Mouse (Mus musculus) heart, postnatal 14 days (tissue): ENCODE results near the gene Tmc5. TPM values are rescaled to one million over a fixed set of nuclear protein-coding genes. Genes with fewer than 3 reads are reported as not detected.

Source experiments
- DNase-seq, 2 experiments: peaks; one replicate each; pipeline ENCODE4 v3.0.0; 2021 to 2022
- intact Hi-C: fragments of 180-260 bp; cut with DNase I; formaldehyde crosslinking; loops from one replicate; pipeline ENCODE4 v1.15.1; 2025
- total RNA-seq, 2 experiments: library from RNA; stranded (reverse); gene quantifications; 2 replicates each; pipeline ENCODE4 v1.2.3; 2021

Tmc5 gene
- total RNA-seq, 2 experiments from 2014 or later, result 0.80 to 0.81 TPM

DNA sequence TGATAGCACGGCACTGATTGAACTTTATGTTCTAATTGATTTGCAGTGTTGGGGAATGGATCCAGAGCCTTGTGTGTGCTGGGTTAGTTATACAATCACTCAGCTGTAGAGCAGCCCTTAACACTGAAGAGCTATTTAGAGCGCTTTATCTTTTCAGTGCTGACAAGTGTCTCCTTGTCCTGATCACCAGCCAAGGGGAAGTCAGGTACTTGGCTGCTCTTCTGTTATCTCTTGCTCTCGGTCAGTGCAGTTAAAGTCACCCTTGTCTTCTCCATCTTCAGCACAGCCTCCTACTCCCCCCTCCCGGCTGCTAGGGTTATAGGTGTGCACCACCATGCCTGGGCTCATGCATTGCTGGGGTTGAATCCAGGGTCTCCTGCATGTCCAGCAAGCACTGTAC, 79.7 kb downstream of the Tmc5 start:
- intact Hi-C loops, result no loop called here
- peak in 1 of 2 experiments; percentile 39 for DNase-seq

DNA sequence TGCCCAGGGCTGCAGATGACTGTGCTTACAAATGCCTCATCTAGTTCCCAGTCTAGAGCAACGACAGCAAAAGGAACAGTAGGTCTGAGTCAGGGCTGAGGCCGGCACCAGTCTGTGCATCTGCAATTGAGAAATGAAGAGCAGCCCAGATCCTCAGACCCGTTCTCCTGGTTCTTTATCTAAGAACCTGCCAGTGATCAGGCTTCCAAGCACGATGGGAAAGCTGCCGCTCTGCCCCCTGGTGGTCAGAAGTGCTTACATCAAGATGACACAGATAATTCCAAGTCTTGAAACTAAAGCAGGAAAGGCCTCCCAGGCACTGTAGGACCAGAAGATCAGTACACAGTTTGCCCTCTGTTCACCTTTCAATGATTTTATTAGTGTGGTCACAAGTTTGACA, 91.1 kb downstream of the Tmc5 start:
- intact Hi-C loops, result loop anchor here (1.0 to 5.0 kb wide), 3 partner anchors 93 to 381 kb away; partner anchors contain the start of gene Syt17
- peak; percentile 68 to 81 for DNase-seq

DNA sequence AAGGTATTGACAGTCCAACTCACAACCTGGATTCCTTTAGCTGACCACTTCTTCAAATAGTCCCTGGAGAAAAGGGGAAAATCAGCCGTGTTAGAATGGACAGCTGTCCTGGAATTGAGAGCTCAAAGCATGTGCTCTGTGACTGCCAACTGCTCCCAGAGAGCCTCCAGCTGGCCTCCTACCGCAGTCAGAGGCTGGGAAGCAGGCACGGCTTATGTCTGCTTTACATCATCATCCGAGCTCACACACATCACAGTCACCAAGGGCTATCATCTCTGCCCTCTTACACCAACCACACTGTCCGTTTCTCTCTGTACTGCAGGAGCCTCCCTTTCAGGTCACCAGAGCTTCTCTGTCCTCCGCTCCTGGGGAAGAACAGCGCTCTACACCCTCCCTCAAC, 92.0 kb downstream of the Tmc5 start:
- intact Hi-C loops, result loop anchor here (5.0 kb wide), 2 partner anchors 242 to 382 kb away; partner anchors contain the start of gene Syt17
- DNase-seq, result no peak

DNA sequence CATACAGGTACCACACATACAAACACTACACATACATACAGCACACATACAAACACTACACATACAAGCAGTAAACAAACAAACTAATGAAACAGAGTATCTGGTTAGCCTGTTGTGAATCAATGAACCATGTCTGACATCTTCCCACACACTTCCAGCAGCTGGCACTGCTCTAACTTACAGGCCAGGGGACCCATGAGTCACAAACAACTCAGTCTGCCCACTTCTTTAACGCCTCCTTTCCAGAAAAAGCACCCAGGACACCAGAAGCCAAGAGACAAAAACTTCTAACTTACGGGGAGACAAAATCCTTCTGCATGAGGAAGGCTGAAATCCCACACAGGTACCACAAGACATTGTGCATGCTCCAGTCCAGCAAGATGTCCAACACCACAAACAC, 94.2 kb downstream of the Tmc5 start:
- intact Hi-C loops, result no loop called here
- DNase-seq, result no peak

DNA sequence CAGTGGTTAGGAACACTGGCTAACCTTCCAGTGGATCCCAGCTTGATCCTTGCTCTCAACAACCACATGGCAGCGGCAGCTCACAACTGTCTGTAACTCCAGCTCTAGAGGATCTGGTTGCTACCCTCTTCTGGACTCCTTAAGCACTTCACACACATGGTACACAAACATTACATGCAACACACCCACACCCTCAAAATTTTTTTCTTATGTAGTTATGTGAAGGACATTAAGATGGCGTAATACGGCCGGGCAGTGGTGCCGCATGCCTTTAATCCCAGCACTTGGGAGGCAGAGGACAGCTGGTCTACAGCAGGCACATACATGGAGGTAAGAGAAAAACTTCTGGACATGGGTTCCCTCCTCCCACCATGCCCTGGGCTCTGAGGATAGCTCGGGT, 99.0 kb downstream of the Tmc5 start:
- DNase-seq, result no peak
- intact Hi-C loops, result no loop called here

DNA sequence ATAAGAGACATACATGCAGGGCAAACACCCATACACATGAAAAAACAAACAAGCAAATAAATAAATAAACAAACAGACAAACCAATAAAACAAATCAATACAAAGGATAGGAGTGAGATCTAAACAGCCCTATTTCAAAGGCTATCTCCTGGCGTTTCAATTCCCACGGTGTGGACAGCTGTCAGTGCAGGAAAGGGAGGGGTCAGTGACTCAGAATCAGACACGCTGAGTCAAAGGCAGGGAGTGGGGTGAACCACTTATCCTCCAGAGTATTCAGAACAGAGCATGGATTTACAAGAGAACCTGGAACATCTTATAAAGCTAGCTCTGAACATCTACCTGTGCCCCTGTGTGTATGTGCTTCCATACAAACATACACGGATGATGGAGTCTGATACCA, 100.1 kb downstream of the Tmc5 start:
- intact Hi-C loops, result no loop called here
- no peak for DNase-seq

DNA sequence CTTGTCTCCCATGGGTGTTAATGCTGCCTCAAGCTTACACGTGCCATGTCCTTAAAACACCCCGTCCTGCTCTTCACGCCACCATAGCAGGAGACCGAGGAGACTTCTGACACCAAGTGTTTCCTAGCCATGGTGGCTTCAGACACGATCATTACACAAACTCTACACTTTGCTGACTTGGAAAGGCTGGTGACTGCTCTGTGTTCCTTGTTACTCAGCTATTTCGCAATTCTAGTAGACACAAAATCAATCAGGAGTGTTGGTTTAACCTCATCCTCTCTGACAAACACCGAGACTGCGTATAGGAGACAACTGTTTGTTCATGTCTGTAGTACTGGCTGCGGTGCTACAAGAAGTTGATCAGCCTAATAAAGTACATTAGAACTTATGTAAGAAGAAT, 101.8 kb downstream of the Tmc5 start:
- intact Hi-C loops, result no loop called here
- DNase-seq, result no peak

DNA sequence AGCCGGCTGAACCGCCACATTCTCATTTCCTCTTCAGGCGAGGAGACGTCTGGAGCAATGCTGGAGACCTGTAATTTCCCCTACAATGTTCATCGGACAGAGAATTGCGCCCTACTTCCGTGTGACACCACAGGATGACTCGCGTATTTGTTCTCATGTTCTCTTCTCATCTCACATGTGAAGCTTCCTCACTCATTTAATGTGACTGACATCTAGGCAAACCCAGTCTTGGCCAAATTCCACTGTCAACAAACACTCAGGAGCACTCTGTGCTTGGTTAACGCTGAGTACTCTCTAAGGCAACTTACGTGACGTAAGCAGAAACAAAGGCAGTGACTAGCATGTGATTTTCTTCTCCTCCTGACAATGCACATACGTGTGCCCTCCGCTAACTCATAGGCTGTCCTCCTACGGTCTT, 106.1 kb downstream of the Tmc5 start:
- intact Hi-C loops, result no loop called here
- DNase-seq, result no peak

DNA sequence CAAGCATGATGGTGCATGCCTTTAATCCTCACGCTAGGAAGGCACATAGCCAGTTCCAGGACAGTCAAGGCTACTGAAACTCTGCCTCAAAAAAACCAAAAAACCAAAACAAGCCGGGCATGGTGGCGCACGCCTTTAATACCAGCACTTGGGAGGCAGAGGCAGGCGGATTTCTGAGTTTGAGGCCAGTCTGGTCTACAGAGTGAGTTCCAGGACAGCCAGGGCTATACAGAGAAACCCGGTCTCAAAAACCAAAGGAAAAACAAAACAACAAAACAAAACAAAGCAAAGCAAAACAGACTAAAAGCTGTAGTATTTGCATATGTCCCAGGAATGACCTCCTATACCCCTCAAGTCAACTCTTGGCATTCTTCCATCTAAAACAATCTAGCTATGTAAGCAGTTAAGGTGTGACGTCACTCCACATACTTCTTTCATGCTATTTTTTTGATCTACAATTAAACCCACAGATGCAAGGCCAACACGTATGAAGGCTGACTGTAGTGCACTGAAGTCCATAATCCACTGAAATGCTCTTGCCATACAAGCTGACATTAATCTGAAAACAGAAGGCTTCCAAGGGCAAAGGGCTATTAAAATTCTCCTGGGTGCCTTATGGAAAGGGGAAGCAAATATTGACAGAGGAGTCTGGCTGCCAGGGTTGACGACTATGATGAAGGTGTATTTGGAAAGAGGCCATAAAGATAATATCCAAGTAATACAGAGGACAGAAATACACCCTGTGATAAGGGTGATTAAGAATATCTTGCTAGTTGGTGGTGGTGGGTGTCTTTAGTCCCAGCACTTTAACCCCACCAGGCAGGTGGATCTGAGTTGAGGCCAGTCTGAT, 107.1 kb downstream of the Tmc5 start:
- intact Hi-C loops, result no loop called here
- DNase-seq, result no peak

DNA sequence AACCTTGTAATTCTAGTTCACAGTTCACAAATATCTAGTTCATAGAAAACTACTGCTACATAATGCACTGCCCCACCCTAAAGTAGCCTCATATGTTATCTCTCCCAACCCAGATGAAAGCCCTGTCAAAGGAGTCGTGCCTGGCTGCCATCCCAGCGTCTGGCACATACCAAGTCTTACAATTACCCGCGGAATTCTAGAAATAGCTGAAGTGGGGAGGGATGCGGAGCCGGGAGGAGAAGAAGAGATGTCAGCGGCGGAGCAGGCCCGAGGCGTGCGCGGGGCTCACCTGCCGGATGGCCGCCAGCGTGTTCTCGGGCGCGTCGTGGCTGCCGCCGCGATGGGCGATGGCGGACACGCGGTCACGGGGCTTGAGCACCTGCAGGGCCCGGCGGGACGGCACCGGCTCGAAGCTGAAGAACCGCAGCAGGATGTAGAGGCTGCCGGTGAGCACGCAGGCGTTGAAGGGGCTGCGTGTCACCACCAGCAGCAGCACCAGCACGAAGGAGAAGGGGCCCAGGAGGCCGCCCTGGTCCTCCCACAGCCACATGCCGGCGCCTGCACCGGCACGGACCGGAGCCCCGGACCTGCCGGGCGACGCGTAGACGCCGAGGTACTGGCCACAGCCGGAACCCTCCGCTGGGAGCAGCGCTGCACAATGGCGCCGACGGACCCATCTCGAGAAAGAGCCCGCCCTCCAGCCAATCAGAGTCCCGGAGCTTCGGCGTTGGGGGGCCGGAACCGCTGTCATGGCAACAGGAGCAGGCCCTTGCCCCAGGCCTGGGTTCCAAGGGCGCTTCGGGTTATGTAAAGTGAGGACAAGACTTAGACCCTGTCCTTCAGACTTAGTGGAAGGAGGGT, 108.2 kb downstream of the Tmc5 start, which contains the start of gene Gde1:
Gene Gde1, minus strand, starts transcription at position 678 of the 861 bp plus-strand sequence.
- intact Hi-C loops, result no loop called here
- peak; percentile 89 to 91 for DNase-seq

DNA sequence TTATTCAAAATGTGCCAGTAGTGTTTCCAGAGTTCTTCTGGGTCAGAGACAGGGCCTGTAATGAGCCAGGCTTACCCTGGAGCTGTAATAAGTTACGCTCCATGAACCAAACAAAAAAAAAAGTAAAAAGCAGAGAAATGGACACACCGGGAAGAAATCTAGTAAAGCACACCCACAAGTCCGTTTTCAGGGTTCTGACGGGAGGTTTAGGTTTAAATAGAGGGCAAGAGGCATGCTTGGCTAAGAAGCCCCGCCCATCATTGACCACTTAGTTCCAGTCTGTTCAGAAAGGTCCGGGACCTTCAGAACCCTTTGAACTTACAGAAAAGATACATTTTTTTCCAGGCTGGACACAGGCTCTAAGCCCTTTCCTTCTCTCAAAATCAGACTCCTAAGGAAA, 109.0 kb downstream of the Tmc5 start:
- intact Hi-C loops, result no loop called here
- DNase-seq, result no peak

DNA sequence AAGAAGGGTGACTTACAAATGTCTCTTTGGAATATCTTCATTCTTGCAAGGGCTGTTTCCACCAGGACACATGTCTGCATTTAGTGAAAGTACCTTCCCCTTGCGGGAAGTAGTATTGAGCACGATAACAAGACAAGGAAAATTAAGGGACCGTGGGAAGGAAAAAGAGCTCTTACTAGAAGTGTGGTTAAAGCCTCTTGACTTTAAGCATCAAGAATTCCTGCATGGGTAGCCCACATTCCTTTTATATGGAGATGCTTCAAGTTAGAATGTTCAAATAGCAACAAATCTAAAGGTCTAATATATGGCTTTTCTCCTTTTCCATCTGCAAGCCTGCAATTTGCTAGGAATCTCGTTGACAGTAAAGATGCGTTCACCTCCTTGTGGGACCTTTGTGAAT, 109.4 kb downstream of the Tmc5 start:
- intact Hi-C loops, result no loop called here
- DNase-seq, result no peak

DNA sequence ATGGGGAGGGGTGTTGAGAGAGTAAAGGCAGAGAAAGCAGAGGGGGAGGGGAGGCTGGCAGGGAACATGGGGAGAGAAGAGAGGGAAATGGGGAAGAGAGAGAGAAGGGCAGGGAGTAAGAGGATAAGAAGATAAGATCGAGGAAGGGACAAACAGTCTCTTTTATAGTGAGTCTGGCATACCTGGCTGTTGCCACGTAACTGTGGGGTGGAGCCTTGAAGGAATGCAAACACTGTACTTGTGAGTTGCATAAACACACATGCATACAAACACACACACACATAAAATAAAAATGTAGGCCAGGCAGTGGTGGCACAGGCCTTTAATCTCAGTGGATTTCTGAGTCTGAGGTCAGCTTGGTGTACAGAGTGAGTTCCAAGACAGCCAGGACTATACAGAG, 110.1 kb downstream of the Tmc5 start:
- intact Hi-C loops, result no loop called here
- no peak for DNase-seq

DNA sequence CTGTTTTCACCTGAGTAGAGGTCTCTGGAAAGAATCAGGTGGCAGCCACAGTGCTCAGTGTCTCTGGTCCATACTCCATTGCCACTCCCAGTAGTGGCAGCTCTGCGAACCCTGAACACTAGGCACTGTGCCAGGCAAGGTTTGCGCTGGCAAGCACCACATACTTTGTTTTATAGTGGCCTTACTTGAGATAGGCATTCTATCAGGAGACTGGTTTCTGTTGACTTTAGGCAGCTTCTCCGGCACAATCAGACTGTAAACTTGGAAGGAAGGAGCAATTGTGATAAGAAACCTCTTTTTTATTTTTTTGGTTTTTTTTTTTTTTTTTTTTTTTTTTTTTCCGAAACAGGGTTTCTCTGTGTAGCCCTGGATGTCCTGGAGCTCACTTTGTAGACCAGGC, 110.9 kb downstream of the Tmc5 start:
- no peak for DNase-seq
- intact Hi-C loops, result no loop called here

DNA sequence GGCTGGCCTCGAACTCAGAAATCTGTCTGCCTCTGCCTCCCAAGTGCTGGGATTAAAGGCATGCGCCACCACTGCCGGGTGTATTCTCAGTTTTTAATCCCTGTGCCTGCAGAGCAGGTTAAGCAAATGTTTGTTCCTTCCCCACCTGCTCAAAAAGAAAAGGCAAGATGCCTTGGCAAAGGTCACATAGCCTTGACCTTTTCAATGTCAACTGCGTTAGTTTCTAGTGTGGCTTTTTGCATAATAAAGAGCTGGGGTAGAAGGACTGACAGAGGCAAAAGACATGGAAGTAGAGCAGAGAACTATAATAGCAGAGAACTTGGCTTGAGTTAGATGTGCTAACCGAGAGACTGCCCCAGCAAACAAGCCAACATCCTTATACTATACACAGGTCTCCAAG, 113.7 kb downstream of the Tmc5 start:
- intact Hi-C loops, result no loop called here
- no peak for DNase-seq

DNA sequence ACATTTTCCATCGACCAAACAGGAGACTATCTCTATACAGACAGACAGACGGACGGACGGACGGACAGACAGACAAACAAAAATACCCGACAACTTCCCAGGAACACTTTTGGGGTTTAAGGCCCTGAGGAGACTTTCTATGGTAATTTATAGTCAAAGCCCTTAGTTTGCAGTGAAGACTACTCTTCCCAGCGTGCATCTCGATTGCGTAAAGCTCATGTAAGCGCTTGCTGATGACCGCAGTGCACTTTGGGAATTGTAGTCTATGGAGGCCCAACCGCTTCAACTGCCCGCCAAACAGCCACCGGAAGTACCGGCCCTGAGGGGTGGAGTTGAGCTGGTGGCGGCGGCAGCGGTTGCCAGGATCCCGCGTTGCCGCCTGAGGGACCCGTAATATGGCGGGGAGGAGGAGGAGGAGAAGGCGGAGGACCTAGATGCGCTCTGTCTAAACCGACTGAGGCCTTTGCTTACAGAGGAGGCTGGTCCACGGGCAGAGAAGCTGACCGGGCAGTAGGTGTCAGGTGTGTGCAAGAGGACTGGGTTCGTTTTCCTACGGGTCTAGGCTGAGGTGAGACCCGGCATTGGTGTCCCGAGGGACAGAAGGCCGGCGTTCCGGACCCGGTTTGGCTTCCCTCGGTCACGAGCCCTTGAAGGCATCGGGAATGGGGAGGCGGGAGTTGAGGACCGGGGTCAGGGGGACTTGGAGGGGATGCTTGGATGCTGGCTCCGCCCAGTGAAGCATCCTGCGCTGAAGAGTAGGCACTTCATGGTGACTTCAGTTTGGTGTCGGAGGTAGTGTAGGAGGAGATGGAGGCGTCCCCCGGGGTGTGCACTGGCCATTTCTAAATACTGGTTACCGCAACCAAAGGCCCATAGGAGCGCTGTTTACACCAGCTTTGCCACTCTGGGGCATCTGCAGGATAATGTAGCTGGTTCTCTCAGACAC, 115.4 kb downstream of the Tmc5 start, which contains the start of gene Ccp110:
Gene Ccp110, plus strand, starts transcription at position 325 of the 946 bp plus-strand sequence.
- DNase-seq, result peak; percentile 90 to 93
- intact Hi-C loops, result no loop called here

DNA sequence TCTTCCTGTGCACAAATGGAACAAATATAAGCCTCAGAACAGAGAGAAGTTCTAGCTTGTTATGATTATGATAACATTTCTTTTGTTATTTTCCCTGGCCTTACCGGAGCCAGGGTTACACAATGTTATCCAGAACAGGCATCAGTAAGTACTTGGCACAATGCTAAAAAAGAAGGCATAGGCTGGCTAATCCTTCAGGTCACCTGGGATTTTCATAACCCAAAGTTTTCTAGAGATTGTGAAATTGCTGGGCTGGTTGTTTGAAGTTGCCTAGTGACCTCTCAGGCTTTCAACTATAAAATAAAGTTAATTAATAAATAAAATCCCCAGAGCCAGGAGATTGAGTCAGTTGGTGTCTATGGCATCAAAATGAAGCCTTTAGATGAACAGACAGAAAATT, 117.8 kb downstream of the Tmc5 start:
- no peak for DNase-seq
- intact Hi-C loops, result no loop called here

DNA sequence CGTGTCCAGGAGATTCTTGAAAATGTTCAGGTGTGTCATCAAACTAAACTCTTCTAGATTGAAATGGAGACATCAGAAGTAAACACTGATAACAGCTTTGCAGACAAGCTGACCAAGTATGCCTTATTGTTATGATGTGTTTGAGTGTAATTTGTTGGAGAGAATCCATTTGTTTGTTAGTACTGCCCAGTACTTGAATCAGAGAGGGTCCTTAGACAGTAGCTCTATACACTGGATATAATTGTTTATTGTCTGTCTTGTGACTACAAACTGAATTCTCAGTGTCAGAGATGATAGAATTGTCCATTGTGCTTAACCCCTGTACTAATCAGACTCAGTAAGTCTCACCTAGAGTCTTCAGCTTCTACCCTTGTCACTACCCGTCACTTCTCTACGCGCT, 121.0 kb downstream of the Tmc5 start:
- DNase-seq, result no peak
- intact Hi-C loops, result no loop called here

DNA sequence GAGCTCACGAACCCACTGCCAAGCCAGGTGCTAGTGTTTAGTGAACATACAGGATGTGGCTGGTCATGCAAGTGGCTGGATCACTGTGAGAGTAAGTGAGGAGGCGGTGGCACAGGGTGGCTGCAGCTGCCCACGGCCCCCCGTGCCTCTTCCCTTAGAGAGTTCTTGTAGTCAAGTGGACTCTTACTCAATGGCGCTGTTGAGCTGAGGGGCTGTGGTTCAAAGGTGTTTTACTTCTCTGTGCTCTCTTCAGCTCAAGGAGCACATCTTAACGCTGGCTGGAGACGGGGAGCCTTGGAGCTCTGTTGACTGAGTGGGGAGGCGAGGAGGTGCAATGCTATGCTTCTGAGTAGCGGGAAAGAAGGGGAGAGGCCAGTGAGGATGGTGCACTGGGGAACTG, 126.8 kb downstream of the Tmc5 start:
- intact Hi-C loops, result no loop called here
- no peak for DNase-seq
